Mouse (Mus musculus) lung, postnatal 25 days (tissue): ENCODE results near the gene Polk.
A peak's percentile ranks its signal among the peaks of the same experiment; 100 is the strongest.

ENCODE experiments used
- DNase-seq: peaks from one replicate; pipeline ENCODE4 v3.0.0; 2022; ENCODE audit warnings: low spot score

Polk gene

DNA sequence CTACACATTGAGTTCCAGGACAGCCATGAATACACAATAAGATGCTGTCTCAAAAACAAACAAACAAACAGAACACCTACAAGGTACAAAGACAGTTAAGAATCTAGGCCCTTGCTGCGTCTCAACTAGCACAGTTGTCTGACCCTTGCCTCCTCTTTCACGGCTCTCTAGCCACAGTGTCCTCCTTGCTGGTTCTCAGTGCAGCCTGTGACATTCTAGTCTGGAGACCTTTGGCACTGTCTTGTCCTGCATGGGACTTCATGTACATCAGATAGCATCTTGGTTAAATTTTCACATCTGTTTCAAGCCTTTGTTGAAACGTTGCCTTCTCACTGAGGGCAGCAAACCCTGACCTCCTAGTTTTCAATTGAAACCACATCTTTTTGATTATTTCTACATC, 13.6 kb downstream of the Polk start:
- no peak for DNase-seq

DNA sequence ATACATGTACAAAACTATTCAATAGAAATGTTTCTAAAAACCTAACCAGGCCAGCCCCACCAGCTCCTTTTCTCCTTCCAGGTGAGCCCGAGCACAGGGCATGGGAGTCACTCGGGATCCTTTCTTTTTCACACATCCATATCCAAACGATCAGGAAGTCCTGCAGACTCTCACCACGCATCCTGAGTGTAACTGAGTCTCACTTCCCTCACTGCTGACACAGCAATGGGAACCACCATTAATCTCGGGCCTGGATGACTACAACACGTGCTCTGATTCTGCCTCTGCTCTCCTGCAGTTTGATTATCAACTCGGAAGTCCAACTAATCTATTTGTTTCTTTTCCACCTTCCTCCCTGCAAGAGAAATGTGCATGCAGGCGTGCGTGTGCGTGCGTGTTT, 14.5 kb downstream of the Polk start:
- no peak for DNase-seq

DNA sequence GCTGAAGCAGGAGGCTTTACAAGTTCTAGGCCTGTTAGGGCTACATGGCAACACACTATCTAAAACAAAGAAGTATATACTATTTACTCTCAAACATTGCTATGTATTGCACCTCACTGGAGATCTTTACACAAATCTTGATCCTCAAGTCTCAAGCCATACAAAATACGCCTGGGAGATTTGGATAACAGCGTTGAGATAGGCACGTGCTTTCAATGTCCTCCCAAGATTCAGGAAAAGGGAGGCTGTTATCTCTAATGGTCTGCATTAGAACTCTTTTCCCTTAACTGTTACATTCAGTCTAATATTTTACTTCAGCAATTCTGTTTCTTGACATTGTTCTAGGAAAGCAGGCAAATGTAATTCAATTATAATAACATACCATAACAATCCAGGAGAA, 15.4 kb downstream of the Polk start:
- DNase-seq: no peak

DNA sequence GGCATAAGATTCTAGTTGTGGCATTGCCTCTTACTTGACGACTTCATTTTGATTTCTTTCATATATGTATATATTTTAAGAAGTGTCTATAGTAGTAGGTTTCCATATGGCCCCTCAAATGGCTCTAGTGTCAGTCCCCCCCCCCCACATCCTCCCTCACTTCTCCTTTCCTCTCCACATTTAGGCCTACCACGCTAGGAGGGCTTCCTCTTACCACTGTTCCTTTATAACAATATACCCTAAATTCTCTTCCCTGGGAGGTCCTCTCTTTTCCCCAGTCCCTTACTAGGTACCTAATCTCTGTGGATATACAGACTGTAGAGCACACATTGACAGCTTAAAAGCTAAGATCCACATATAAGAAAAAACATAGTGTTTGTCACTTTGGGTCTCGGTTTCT, 21.1 kb downstream of the Polk start:
- no peak for DNase-seq

DNA sequence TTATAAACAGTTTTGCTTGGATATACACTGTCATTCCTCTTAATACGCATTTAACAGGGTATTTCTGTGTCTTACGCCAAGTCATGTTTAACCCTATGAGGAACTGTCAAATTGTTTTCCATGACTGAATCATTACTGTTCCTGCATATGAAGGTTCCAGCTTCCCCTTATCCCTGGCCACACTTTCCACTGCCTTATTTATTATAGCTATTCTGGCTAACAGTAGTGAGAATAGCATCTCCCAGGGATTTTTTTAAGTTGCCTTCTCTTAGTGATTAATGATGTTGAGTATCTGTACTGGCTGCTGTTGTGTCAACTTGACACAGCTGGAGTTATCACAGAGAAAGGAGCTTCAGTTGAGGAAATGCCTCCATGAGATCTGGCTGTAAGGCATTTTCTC, 25.0 kb downstream of the Polk start:
- DNase-seq: no peak

DNA sequence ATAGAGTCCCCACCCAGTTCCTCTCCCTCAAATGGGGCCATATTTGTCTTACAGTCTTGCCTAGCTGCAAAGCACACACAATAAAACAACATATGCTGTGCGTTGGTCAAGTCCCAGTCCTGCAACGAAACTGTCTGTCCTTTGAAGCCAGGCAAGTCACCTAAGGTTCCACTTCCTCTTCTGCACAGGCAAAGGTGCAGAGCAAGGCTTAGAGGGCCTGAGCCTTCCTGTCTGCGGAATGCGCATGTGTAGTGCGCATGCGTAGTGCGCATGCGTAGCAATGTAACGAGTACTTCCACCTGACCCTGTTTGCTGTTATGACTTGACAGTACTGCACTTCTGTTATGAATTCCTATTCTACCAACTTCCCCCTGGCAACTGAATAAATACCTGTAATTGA, 26.1 kb downstream of the Polk start:
- DNase-seq: no peak

DNA sequence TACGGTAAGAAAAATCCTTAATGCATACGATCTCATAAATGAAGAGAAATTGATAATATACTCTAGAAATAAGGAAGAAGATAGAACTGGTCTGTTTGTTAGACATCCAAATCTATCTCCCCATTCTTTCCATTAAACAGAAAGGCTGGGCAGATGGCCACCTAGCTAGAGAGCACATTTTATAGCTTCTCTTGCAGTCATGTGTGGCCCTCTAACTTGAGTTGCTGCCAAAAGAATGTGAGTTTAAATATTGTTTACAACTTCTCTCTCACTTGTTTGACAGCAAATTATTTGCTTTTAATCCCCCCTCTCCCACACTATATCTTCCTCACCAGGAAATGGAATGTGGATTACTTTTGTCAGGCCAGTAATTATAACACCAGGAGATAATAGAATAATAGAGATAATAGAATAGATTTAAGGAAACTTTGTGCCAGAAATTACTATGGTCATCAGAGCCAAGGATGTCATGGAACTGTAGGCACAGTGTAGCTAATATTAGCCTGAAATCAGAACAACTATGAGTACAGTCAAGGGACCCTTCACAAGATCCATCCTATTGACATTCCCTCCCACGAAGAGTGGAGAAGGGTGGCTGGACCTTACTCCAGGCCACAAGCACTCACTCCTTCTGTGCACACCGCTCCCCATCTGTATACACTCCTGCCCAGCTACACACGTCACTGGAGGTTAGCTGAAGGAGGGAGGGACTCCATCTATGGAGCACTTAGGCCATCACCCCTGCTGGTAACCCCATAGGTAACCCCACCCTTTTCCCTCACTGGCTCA, 28.0 kb downstream of the Polk start:
- no peak for DNase-seq

DNA sequence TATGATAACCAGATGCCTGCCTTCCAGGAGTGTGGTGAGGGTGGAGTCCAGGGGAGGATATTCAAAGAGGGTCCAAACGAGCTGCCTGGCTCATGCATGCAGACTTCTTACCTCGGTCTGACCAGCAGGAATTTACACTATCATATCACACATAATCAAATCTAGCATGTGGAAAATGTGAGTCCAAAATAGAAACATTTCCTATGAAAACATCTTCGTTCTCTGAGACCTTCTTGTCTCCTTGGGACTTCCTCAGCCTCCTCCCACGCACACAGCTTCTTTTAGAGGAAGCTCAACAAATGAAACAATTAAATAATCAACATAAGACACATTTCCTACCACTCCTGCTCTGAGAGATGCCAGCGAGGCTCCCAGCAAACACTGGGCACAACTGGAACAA, 30.5 kb downstream of the Polk start:
- peak; percentile 29 for DNase-seq

DNA sequence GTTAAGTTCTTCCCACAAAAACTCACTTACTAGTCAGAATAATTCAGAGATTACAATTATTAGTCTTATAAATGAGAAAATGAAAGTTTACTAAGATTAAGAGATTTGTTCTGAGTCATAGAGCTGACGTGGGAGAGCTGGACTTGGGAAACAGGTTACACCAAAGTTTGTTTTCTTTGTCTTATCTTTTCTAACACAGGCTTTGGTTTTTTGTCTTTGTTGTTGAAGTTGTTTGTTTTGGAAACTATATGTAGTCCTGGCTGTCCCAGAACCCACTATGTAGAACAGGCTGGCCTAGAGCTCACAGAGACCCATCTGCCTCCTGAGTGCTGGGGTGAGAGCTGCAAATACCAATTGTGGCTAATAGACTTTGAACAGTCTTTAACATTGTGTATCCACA, 31.1 kb downstream of the Polk start:
- DNase-seq: no peak

DNA sequence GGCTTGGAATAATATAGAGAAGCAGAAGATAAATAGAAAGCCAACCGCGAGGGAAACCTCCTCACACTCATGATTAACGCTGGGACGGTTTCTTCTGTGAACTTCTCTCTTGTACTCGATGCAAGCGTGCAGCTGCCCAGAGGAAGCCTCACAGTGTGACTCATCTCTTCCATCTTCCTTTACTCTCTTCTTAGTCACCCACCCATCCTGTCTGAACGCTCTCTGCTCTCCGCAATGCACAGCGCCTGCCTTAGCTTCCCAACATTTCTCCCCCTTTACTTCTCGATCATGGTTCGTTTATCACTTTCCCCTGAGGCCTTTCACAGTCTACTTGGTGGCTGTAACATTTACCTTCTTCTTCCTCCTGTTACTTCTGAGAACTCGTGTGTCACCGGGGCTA, 31.7 kb downstream of the Polk start:
- DNase-seq: peak; percentile 43

DNA sequence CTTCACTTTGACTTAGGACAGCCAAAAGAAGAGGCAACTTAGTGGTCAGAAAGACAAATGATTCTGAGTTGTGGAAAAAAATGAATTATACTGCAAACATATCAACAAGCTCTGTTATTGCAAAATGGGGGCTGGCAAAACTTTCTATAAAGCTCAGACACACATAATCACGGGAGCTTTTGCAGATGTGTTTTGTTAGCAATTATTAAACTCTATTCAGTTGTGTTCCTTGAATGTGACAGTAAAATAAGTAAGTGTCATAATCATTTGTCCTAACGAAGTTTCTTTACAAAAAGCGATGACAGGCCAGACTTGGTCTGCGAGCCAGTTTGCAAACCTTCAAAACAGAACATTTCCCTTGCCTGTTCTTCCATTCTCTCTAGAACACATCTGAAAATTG, 34.8 kb downstream of the Polk start:
- no peak for DNase-seq

DNA sequence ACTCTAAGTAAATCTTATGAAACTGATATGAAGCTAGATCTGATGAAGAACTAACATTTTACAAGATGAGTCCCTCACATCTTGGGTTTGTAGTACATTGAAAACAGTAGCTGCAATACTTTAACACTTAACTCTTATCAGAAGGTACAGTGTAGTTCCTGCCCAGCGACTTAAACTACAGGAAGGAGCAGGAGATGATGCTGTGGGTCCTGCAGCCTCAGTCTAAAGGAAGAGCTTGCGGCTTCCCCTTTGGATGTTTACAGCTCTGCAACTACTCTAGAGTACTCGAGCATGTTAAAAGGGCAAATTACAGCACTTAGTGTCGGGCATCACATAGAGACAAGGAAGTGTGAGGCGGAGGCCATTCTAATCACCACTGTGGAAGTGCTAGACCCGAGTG, 36.1 kb downstream of the Polk start:
- DNase-seq: no peak

DNA sequence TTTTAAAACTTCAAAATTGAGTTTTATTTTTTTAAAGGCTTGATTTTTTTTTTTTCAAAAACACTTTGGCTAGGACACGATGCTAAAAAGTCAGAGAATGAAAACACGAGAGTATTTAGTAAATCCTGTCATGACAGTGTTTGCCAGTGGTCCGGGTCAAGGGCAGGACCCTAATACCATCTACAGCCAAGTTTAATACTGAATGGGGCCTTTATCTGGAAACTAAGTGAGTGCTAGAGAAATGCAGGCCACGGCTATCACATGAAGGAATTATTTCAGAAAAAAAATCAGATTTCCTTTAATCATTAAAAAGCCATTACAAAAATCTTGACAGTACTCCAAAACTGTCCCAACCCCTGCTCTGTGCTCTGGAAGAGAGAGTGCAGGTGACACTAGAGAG, 36.7 kb downstream of the Polk start:
- DNase-seq: peak; percentile 8

DNA sequence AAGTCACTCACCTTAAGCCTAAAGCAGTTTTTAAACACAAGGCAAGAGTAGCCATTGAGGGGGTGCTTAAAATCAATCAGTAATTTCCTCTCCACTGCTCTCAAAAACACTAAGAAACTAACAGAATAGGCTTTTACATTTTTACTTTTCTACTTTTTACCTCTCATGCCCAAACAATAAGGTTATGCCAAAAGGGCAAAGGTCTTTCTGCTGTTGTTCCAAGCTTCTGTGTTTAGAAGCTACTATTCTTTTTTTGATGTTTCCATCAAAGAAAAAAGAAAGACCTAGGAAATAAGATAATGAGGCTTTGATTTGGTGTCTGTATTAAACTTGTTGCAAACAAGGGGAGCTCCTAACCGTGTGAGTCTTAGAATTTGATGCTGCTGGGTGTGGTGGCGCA, 42.5 kb downstream of the Polk start:
- DNase-seq: no peak

DNA sequence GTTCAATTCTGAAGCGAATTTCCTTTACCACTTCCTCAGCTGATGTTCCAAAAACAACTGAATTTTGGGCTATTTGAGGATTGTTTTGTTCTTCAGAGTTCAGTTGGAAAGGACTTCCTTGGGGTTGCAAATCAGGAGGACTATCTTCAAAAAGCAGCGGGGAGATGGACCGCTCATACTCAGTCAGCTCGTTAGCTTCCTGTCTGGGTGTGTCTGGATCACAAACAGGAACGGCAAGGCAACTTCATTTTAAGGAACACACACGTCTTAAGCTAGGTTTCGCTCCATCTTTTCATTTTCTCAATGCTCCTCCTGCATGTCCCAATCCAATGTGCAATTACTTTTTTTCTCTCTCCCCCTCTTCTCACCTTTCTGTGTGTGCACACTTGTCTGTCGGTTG, 45.7 kb downstream of the Polk start:
- no peak for DNase-seq

DNA sequence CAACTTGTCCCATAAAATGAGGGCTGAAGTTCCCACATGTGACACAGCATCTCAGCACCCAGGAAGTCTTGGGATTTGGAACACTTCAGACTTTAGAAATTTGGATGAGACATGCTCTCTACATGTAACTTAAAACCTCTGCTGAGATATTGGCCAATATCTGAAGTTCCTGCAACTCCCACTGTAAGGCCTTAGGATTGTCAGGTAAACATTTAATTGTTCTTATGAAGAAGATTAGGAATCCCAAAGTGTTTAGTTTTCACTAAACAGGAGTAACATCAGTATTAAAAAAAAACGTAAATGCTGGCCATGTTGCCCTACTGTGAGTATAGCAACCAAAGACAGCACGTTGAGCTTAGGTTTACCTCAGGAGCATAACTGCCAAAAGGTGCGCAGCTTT, 51.9 kb downstream of the Polk start, which contains the start of gene Gm17622:
Gene Gm17622, plus strand, starts transcription at position 301 of the 400 bp plus-strand sequence.
- no peak for DNase-seq

DNA sequence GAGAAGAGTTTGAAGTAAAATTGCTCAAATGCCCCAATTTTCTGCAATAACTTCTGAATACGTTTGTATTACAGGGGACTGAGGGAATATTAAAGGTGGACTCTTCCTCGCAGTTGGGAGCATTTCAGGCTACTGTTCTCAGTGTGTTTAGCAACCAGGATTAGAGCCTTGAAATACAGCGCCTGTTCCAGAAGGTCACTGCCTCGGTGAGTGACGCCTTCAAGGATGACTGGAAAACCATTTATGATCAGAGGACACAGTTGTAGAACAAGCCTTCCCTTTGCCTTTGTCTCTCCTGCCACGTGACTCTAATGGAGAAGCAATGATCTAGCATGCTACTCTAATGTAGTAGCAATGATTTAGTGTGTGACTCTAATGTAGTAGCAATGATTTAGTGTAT, 54.4 kb downstream of the Polk start:
- DNase-seq: no peak

DNA sequence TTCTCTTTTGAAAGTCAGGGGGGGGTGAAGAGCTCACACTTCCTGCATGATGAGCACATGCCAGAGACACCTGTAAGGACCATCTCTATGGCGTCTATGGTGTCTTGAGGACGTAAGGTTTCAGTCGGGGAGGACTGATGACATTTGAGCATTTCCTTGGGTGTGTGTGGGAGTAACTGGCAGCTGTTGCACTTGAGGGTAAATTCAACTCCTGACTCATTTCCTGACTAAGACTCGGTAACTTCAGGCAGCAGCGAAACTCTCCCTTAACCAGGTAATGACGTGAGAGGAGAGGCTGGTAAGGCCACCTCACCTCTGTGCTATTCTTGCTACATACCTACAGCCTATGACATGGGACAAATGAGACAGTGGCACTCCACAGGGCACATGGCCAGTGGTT, 55.1 kb downstream of the Polk start:
- no peak for DNase-seq

DNA sequence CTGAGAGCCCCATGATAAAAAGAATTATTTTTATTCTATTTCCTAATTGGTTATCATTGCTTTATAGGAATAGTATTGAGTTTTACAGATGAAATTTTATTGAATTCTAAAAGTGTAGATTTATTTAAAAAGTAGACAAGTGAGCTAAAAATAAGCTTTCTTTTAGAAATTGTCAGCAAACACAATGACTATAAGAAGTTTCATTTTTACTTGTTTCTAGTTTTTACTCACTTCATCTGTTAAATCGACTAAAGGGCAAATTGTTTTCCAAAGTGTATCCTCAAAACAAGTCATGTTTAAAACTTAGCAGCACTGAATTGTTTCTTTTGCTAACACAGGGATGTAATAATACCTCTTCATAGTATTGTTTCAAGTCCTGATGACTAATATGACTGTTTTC, 63.4 kb downstream of the Polk start:
- DNase-seq: no peak

DNA sequence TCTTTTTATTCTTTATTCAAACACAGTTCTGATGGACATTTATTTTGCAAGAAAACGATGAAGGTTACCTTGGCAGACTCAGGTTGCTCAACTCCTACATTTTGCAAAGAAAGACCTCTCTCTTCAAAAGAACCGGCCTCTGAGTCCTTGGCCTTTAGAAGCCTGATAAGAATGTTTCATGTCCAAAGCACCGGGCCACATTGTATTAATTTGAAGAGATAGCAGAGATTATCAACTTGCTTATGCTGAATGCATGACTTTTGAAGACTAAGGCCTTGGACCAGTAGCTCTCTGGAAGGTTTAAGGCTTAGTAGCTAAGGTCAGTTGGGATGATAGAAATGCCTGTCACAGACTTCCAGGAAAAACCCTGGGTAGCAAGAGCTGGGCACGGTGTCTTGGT, 65.2 kb downstream of the Polk start:
- no peak for DNase-seq

DNA sequence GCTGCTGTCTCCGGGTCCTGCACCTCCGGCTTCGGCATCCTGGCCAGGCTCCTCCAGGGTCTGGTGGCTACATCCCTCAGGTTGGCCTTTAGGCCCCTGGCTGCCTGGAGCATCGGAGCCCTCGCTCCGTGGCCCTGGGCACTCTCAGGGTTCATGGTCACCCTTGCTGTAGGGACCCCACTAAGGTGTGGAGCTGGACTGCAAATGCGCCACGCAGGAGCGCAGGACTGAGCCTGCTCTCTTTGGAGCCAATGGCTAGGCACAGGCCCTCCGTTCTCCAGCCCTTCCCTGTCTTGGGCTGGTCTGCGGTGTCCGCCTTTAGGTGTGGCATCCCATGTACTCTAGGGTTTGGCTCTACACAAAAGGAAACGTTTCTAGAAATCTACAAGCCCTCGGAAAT, 71.4 kb downstream of the Polk start, which contains the start of gene Ankdd1b:
Gene Ankdd1b, minus strand, starts transcription at position 242 of the 400 bp plus-strand sequence.
- DNase-seq: no peak

DNA sequence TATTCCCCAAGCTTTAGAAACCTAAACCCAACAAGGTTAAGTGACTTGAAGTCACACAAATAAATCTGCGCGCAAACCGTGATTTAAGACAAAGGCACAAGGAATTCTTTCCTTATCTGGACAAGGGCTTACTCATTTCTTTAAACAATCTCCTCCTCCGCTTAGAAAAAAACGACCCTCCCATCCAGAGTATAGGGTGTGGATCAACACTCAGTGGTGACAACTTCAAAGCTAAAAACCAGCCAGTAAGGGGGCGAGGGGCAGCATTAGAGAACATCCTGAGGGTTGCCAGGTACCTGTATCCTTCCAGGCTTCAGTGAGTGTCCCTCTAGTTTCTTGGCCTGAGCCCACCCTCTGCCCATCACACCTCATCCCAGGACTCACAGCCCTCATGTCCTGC, 71.8 kb downstream of the Polk start:
- no peak for DNase-seq

DNA sequence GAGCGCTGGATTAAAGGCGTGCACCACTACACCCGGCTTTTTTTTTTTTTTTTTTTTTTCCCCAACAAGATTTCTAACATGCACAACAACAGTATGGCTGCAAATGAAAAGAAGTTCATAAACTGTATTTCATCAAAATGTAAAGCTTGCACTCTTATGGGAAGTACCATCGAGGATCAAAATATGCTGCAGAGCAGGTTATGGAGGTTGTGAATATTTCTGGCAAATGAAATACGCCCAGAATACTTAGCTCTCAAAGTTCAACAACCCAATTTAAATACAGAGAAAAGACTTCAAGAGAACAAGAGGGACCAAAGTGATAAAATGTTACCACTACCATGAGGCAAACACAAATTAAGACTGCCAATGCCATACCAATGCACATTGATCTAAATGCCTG, 73.7 kb downstream of the Polk start:
- DNase-seq: no peak

DNA sequence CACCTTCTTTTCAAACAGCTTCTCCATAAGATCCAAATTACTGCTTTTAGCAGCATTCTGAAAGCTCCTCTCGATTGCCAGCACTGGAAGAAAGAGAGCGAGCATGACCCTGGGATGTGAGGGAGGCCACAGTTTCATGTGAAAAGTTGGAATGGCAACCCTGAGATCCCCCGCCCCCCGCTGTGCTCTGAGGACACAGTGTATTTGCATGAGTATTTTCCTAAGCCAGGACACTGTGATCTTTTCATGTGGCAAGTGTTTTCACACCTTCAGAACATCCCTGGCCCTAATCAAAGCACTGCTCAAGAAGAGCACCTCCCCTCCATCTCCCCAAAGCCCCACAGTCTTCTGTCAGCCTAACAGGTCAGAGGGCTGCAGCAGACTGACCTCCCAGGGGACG, 77.1 kb downstream of the Polk start:
- DNase-seq: no peak
